Mouse (Mus musculus) midbrain, postnatal 0 days (tissue): ENCODE results near the gene Trp53i11. TPM values are rescaled to one million over a fixed set of nuclear protein-coding genes. Genes with fewer than 3 reads are reported as not detected.

Experiments
- ATAC-seq: fragments of 200-750 bp; cut with Nextera tagmentation; 2 replicates; pipeline ENCODE4 v1.8.0; 2017; ENCODE audit warnings: moderate number of reproducible peaks, mild to moderate bottlenecking, moderate TSS enrichment, moderate library complexity; ENCODE audit not compliant: low FRiP score
- DNase-seq: peaks from one replicate; pipeline ENCODE4 v3.0.0-alpha.2; 2015; ENCODE audit warnings: low spot score
- H3K27ac ChIP-seq: fragments of 300-500 bp; sonication (generic); 2 replicates; pipeline ENCODE4 v1.5.1; 2014; ENCODE audit warnings: low read depth, mild to moderate bottlenecking, low read length, mixed read lengths
- H3K27me3 ChIP-seq: fragments of 300-500 bp; sonication (generic); 2 replicates; pipeline ENCODE4 v1.6.1; 2014; ENCODE audit warnings: low read length, control low read depth, mixed read lengths; ENCODE audit not compliant: insufficient read depth
- H3K36me3 ChIP-seq: fragments of 300-500 bp; sonication (generic); 2 replicates; pipeline ENCODE4 v1.6.1; 2014; ENCODE audit warnings: low read length, control low read depth, mixed read lengths; ENCODE audit not compliant: insufficient read depth
- H3K4me1 ChIP-seq: fragments of 300-500 bp; sonication (generic); 2 replicates; pipeline ENCODE4 v1.6.1; 2014; ENCODE audit warnings: mild to moderate bottlenecking, control low read depth, antibody characterized with exemption, low read length, mixed read lengths; ENCODE audit not compliant: insufficient read depth
- H3K4me2 ChIP-seq: fragments of 300-500 bp; sonication (generic); 2 replicates; pipeline ENCODE4 v1.6.1; 2014; ENCODE audit warnings: low read depth, mild to moderate bottlenecking, low read length, mixed read lengths; ENCODE audit not compliant: poor library complexity, severe bottlenecking
- H3K4me3 ChIP-seq: fragments of 300-500 bp; sonication (generic); 2 replicates; pipeline ENCODE4 v1.5.1; 2014; ENCODE audit warnings: low read depth, mild to moderate bottlenecking, low read length, moderate library complexity
- H3K9ac ChIP-seq: fragments of 300-500 bp; sonication (generic); replicated peaks from 2 replicates; pipeline ENCODE4 v1.6.1; 2014; ENCODE audit warnings: mild to moderate bottlenecking, low read length, moderate library complexity, mixed read lengths; ENCODE audit not compliant: poor library complexity, severe bottlenecking
- H3K9me3 ChIP-seq: fragments of 300-500 bp; sonication (generic); 2 replicates; pipeline ENCODE4 v1.6.1; 2016; ENCODE audit warnings: low read length, control low read depth
- CTCF ChIP-seq: IDR thresholded peaks from 2 replicates; pipeline ENCODE4 v1.5.1; 2016; ENCODE audit warnings: antibody characterized with exemption, mild to moderate bottlenecking
- WGBS: fragments of 180-500 bp; shearing (Covaris S2); extraction: QIAGEN DNeasy Blood & Tissue Kit; methylation state at CpG from one replicate; pipeline ENCODE4 v1.1.7; 2014; 5-methylcytosine and 5-hydroxymethylcytosine counted together
- polyA plus RNA-seq: library from polyadenylated mRNA; unstranded; fragments of >200 nt; fragmentation: Nextera tagmentation; extraction: Ambion mirVana; gene quantifications from 2 replicates; pipeline ENCODE4 v1.2.1, GENCODE M21; 2015
- total RNA-seq: library from RNA; depleted of rRNA; stranded (reverse); fragments of >200 nt; gene quantifications from 2 replicates; pipeline ENCODE4 v1.2.3, GENCODE M21; 2014

The Trp53i11 gene
- total and polyA plus RNA-seq, 2 experiments from 2014 or later: 76.0 to 124 TPM

GRCm38 (mm10) chr2:93150673-93151450 is 36.5 kb upstream of the Trp53i11 start:
- Histone ChIP-seq H3K9ac (no peak overlapping the region), H3K4me2 (no peak overlapping the region), H3K36me3 (no peaks in the 10 kb centered on the region), H3K9me3 (no peaks in the 10 kb centered on the region), H3K27ac (no peak overlapping the region), H3K4me3 (no peak overlapping the region), H3K4me1 (0 out of 2 replicates have a peak, but pooled peaks cover 5% of the 10 kb centered on the region), H3K27me3 (no peaks in the 10 kb centered on the region)
- ATAC-seq (no peak), DNase-seq (no peak)
- TF ChIP-seq CTCF: no peak
- WGBS: 73% methylated on average over 9 of the region's 9 CpGs

DNA sequence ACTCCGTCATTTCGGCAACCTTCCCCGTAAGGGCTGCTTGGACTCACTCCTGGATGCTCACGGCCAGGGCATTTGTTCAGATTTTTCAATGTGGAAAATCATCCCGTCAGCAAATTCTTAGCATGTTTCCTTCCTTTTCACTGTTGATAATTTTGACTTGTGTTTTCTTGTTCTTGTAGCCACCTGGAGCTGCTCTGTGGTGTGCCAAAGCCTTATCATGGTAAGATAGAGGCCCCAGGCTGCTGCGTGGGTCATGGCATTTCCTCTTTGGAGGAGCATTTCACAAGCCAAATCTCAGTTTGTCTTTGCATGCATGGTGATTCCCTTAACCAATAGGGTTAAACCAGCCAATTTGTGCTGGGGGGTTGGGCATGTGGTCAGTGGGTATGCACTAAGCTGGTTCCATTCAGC is 35.2 kb upstream of the Trp53i11 start:
- Histone ChIP-seq H3K36me3 (no peaks in the 10 kb centered on the region), H3K27me3 (no peaks in the 10 kb centered on the region), H3K27ac (no peak overlapping the region), H3K4me3 (no peak overlapping the region), H3K4me2 (no peak overlapping the region), H3K9me3 (no peaks in the 10 kb centered on the region), H3K4me1 (0 out of 2 replicates have a peak, but pooled peaks cover 5% of the 10 kb centered on the region), H3K9ac (no peak overlapping the region)
- ATAC-seq: no peak
- 69% methylated on average over 6 of the region's 6 CpGs for WGBS
- DNase-seq: no peak
- TF ChIP-seq CTCF: no peak

GRCm38 (mm10) chr2:93152883-93153491 is 34.4 kb upstream of the Trp53i11 start:
- no peak for ATAC-seq
- H3K4me1 ChIP-seq: 0 out of 2 replicates have a peak, but pooled peaks cover 5% of the 10 kb centered on the region
- no peak overlapping the region for H3K4me2 ChIP-seq
- no peaks in the 10 kb centered on the region for H3K36me3 ChIP-seq
- TF ChIP-seq CTCF: no peak
- DNase-seq: peak; percentile 91
- 0 out of 2 replicates have a peak overlapping the region, but pooled peaks have one; percentile 4 for H3K9ac ChIP-seq
- no peaks in the 10 kb centered on the region for H3K9me3 ChIP-seq
- H3K27ac ChIP-seq: no peak overlapping the region
- H3K27me3 ChIP-seq: no peaks in the 10 kb centered on the region
- WGBS: 76% methylated on average over 7 of the region's 7 CpGs
- no peak overlapping the region for H3K4me3 ChIP-seq

GRCm38 (mm10) chr2:93153833-93154232 is 33.5 kb upstream of the Trp53i11 start:
- Histone ChIP-seq H3K4me1 (0 out of 2 replicates have a peak, but pooled peaks cover 5% of the 10 kb centered on the region), H3K9ac (no peak overlapping the region), H3K27ac (no peak overlapping the region), H3K36me3 (no peaks in the 10 kb centered on the region), H3K27me3 (no peaks in the 10 kb centered on the region), H3K4me2 (no peak overlapping the region), H3K4me3 (no peak overlapping the region), H3K9me3 (no peaks in the 10 kb centered on the region)
- no peak for ATAC-seq
- 95% methylated on average over 1 of the region's 1 CpGs for WGBS
- no peak for TF ChIP-seq CTCF
- DNase-seq: no peak

- no peak overlapping the region for H3K4me3 ChIP-seq
- no peak overlapping the region for H3K4me2 ChIP-seq
- H3K27ac ChIP-seq: no peak overlapping the region
- 81% methylated on average over 1 of the region's 1 CpGs for WGBS
- H3K9me3 ChIP-seq: no peaks in the 10 kb centered on the region
- H3K27me3 ChIP-seq: no peaks in the 10 kb centered on the region
- H3K9ac ChIP-seq: no peak overlapping the region
- 0 out of 2 replicates have a peak, but pooled peaks cover 5% of the 10 kb centered on the region for H3K4me1 ChIP-seq
- ATAC-seq: no peak
- no peak for TF ChIP-seq CTCF
- H3K36me3 ChIP-seq: no peaks in the 10 kb centered on the region
- no peak for DNase-seq
Measured at GRCm38 (mm10) chr2:93154486-93155032, 32.8 kb upstream of the Trp53i11 start.
